Mouse (Mus musculus) layer of hippocampus, postnatal 25 days (tissue): ENCODE results near the gene Unc80. TPM values are rescaled to one million over a fixed set of nuclear protein-coding genes. Genes with fewer than 3 reads are reported as not detected.

ENCODE experiments used
- DNase-seq, 2 experiments: peaks; one replicate each; pipeline ENCODE4 v3.0.0; 2022; ENCODE audit warnings: mixed read lengths in 2 of 2, low spot score in 1 of 2; ENCODE audit errors: extremely low spot score in 1 of 2
- total RNA-seq, 2 experiments: library from RNA; stranded (reverse); gene quantifications; 2 replicates each; pipeline ENCODE4 v1.2.3; 2021

Unc80 gene
- total RNA-seq, 2 experiments from 2014 or later, result 166 to 224 TPM

GRCm38 (mm10) chr1:66700693-66701575 is 232.8 kb downstream of the Unc80 start, which contains the start of gene Rpe:
Rpe (plus strand) TSS chr1:66700831.
- peak; percentile 81 to 82 for DNase-seq

- no peak for DNase-seq
Measured at GRCm38 (mm10) chr1:66701576-66701940, 233.4 kb downstream of the Unc80 start.

GRCm38 (mm10) chr1:66702623-66703345 is 234.6 kb downstream of the Unc80 start:
- DNase-seq, result no peak

GRCm38 (mm10) chr1:66704523-66704922 is 236.4 kb downstream of the Unc80 start:
- DNase-seq, result no peak

- no peak for DNase-seq
Measured at GRCm38 (mm10) chr1:66712859-66713258, 244.7 kb downstream of the Unc80 start.

GRCm38 (mm10) chr1:66730581-66730980 is 262.4 kb downstream of the Unc80 start:
- no peak for DNase-seq

Other genes with a start within 250 kb of the Unc80 start
- 10 to 100 TPM; 37.9 to 39.4 TPM for gene Rpe, start 232.5 kb downstream of the Unc80 start, total RNA-seq